Mouse (Mus musculus) ZHBTc4 (cell line): Measurements from ENCODE around the gene Pam.
"Not testable (repeated sequence)": the region's sequence is repeated elsewhere in the genome, so short reads cannot be mapped to it uniquely, and the experiment has no call there.

Experiments used
- DNase-seq: peaks from one replicate; pipeline ENCODE4 v3.0.0-alpha.2; 2011; ENCODE audit warnings: low read depth, low spot score

The Pam gene

GRCm38 (mm10) chr1:97974968-97975367 is 120.5 kb downstream of the Pam start:
- DNase-seq: no peak

- DNase-seq: no peak
These were observed 125.7 kb downstream of the Pam start for GRCm38 (mm10) chr1:97969765-97970164.

GRCm38 (mm10) chr1:97963711-97964110 is 131.7 kb downstream of the Pam start:
- DNase-seq: no peak

GRCm38 (mm10) chr1:97962134-97962533 is 133.3 kb downstream of the Pam start:
- no peak for DNase-seq

GRCm38 (mm10) chr1:97960681-97961080 is 134.8 kb downstream of the Pam start:
- no peak for DNase-seq

- DNase-seq: no peak
These were observed 135.3 kb downstream of the Pam start for GRCm38 (mm10) chr1:97960124-97960523.

- no peak for DNase-seq
These were observed 136.7 kb downstream of the Pam start for GRCm38 (mm10) chr1:97958759-97959158.

- not testable (repeated sequence) for DNase-seq
These were observed 146.2 kb downstream of the Pam start for GRCm38 (mm10) chr1:97949258-97949657.

GRCm38 (mm10) chr1:97947100-97947499 is 148.3 kb downstream of the Pam start:
- no peak for DNase-seq

GRCm38 (mm10) chr1:97943908-97944608 is 151.4 kb downstream of the Pam start:
- DNase-seq: no peak

- no peak for DNase-seq
These were observed 152.0 kb downstream of the Pam start for GRCm38 (mm10) chr1:97943402-97943801.

GRCm38 (mm10) chr1:97942966-97943365 is 152.5 kb downstream of the Pam start:
- DNase-seq: no peak

- no peak for DNase-seq
These were observed 156.9 kb downstream of the Pam start for GRCm38 (mm10) chr1:97938586-97938985.

- no peak for DNase-seq
These were observed 157.4 kb downstream of the Pam start for GRCm38 (mm10) chr1:97938053-97938452.

- no peak for DNase-seq
These were observed 160.5 kb downstream of the Pam start for GRCm38 (mm10) chr1:97934940-97935339.

- no peak for DNase-seq
These were observed 164.2 kb downstream of the Pam start for GRCm38 (mm10) chr1:97931220-97931619.

GRCm38 (mm10) chr1:97929415-97930028 is 165.9 kb downstream of the Pam start:
- DNase-seq: no peak

- no peak for DNase-seq
These were observed 168.7 kb downstream of the Pam start for GRCm38 (mm10) chr1:97926789-97927188.

- no peak for DNase-seq
These were observed 169.4 kb downstream of the Pam start for GRCm38 (mm10) chr1:97926017-97926540.

- DNase-seq: no peak
These were observed 173.1 kb downstream of the Pam start for GRCm38 (mm10) chr1:97922395-97922794.

GRCm38 (mm10) chr1:97921886-97922285 is 173.6 kb downstream of the Pam start:
- no peak for DNase-seq

GRCm38 (mm10) chr1:97918495-97918894 is 177.0 kb downstream of the Pam start:
- no peak for DNase-seq

- no peak for DNase-seq
These were observed 178.5 kb downstream of the Pam start for GRCm38 (mm10) chr1:97916971-97917234.
